Mouse (Mus musculus) midbrain, postnatal 0 days (tissue): ENCODE data around the gene Cfap299. TPM values are rescaled to one million over a fixed set of nuclear protein-coding genes. Genes with fewer than 3 reads are reported as not detected.

Experiments used
- ATAC-seq: fragments of 200-750 bp; cut with Nextera tagmentation; 2 replicates; pipeline ENCODE4 v1.8.0; 2017; ENCODE audit warnings: moderate number of reproducible peaks, mild to moderate bottlenecking, moderate TSS enrichment, moderate library complexity; ENCODE audit not compliant: low FRiP score
- DNase-seq: peaks from one replicate; pipeline ENCODE4 v3.0.0-alpha.2; 2015; ENCODE audit warnings: low spot score
- H3K27ac ChIP-seq: fragments of 300-500 bp; sonication (generic); 2 replicates; pipeline ENCODE4 v1.5.1; 2014; ENCODE audit warnings: low read depth, mild to moderate bottlenecking, low read length, mixed read lengths
- H3K27me3 ChIP-seq: fragments of 300-500 bp; sonication (generic); 2 replicates; pipeline ENCODE4 v1.6.1; 2014; ENCODE audit warnings: low read length, control low read depth, mixed read lengths; ENCODE audit not compliant: insufficient read depth
- H3K36me3 ChIP-seq: fragments of 300-500 bp; sonication (generic); 2 replicates; pipeline ENCODE4 v1.6.1; 2014; ENCODE audit warnings: low read length, control low read depth, mixed read lengths; ENCODE audit not compliant: insufficient read depth
- H3K4me1 ChIP-seq: fragments of 300-500 bp; sonication (generic); 2 replicates; pipeline ENCODE4 v1.6.1; 2014; ENCODE audit warnings: mild to moderate bottlenecking, control low read depth, antibody characterized with exemption, low read length, mixed read lengths; ENCODE audit not compliant: insufficient read depth
- H3K4me2 ChIP-seq: fragments of 300-500 bp; sonication (generic); 2 replicates; pipeline ENCODE4 v1.6.1; 2014; ENCODE audit warnings: low read depth, mild to moderate bottlenecking, low read length, mixed read lengths; ENCODE audit not compliant: poor library complexity, severe bottlenecking
- H3K4me3 ChIP-seq: fragments of 300-500 bp; sonication (generic); 2 replicates; pipeline ENCODE4 v1.5.1; 2014; ENCODE audit warnings: low read depth, mild to moderate bottlenecking, low read length, moderate library complexity
- H3K9ac ChIP-seq: fragments of 300-500 bp; sonication (generic); replicated peaks from 2 replicates; pipeline ENCODE4 v1.6.1; 2014; ENCODE audit warnings: mild to moderate bottlenecking, low read length, moderate library complexity, mixed read lengths; ENCODE audit not compliant: poor library complexity, severe bottlenecking
- H3K9me3 ChIP-seq: fragments of 300-500 bp; sonication (generic); 2 replicates; pipeline ENCODE4 v1.6.1; 2016; ENCODE audit warnings: low read length, control low read depth
- CTCF ChIP-seq: IDR thresholded peaks from 2 replicates; pipeline ENCODE4 v1.5.1; 2016; ENCODE audit warnings: antibody characterized with exemption, mild to moderate bottlenecking
- WGBS: fragments of 180-500 bp; shearing (Covaris S2); extraction: QIAGEN DNeasy Blood & Tissue Kit; methylation state at CpG from one replicate; pipeline ENCODE4 v1.1.7; 2014; 5-methylcytosine and 5-hydroxymethylcytosine counted together
- microRNA counts: library from miRNA; unstranded; fragments of <30 nt; microRNA quantifications from one replicate; lab custom pipeline; 2015
- microRNA-seq: library from miRNA; unstranded; fragments of <30 nt; microRNA quantifications from one replicate; pipeline ENCODE4, GENCODE M21; 2016; ENCODE audit warnings: borderline number of aligned reads
- polyA plus RNA-seq: library from polyadenylated mRNA; unstranded; fragments of >200 nt; fragmentation: Nextera tagmentation; extraction: Ambion mirVana; gene quantifications from 2 replicates; pipeline ENCODE4 v1.2.1, GENCODE M21; 2015
- total RNA-seq: library from RNA; depleted of rRNA; stranded (reverse); fragments of >200 nt; gene quantifications from 2 replicates; pipeline ENCODE4 v1.2.3, GENCODE M21; 2014; rRNA removed

Gene Cfap299
- total and polyA plus RNA-seq, 2 experiments from 2014 or later: 1.5 to 3.4 TPM

- ATAC-seq (no peak), DNase-seq (no peak)
- TF ChIP-seq CTCF: no peak
- Histone ChIP-seq H3K4me2 (no peak overlapping the region), H3K9ac (no peak overlapping the region), H3K9me3 (no peaks in the 10 kb centered on the region), H3K27me3 (no peaks in the 10 kb centered on the region), H3K36me3 (no peaks in the 10 kb centered on the region), H3K4me1 (no peaks in the 10 kb centered on the region), H3K27ac (no peak overlapping the region), H3K4me3 (no peak overlapping the region)
- WGBS: 70% methylated on average over 6 of the region's 6 CpGs
These were observed 505.2 kb downstream of the Cfap299 start for GRCm38 (mm10) chr5:98834300-98834699.

- H3K4me2 ChIP-seq: no peak overlapping the region
- H3K4me3 ChIP-seq: no peak overlapping the region
- no peak overlapping the region for H3K27ac ChIP-seq
- 92% methylated on average over 7 of the region's 7 CpGs for WGBS
- DNase-seq (no peak), ATAC-seq (no peak)
- no peaks in the 10 kb centered on the region for H3K36me3 ChIP-seq
- no peak overlapping the region for H3K9ac ChIP-seq
- TF ChIP-seq CTCF: no peak
- no peaks in the 10 kb centered on the region for H3K9me3 ChIP-seq
- H3K27me3 ChIP-seq: no peaks in the 10 kb centered on the region
- H3K4me1 ChIP-seq: no peaks in the 10 kb centered on the region
These were observed 513.7 kb downstream of the Cfap299 start for GRCm38 (mm10) chr5:98842600-98843310.

GRCm38 (mm10) chr5:98844664-98845063, 515.6 kb downstream of the Cfap299 start:
- Histone ChIP-seq H3K4me1 (no peaks in the 10 kb centered on the region), H3K9ac (no peak overlapping the region), H3K9me3 (no peaks in the 10 kb centered on the region), H3K4me2 (no peak overlapping the region), H3K27me3 (no peaks in the 10 kb centered on the region), H3K4me3 (no peak overlapping the region), H3K27ac (no peak overlapping the region), H3K36me3 (no peaks in the 10 kb centered on the region)
- 73% methylated on average over 1 of the region's 1 CpGs for WGBS
- no peak for ATAC-seq
- no peak for DNase-seq
- no peak for TF ChIP-seq CTCF

MicroRNA genes within 50 kb of the gene (microRNA counts, 519-probe panel; counts per million panel counts)
- 528 counts per million, percentile 58 among the panel's probes with 10 or more counts for microRNA mmu-miR-703 (lab: Ali Mortazavi, UCI)

Small RNA genes lying within 50 kb of the gene (microRNA-seq; reads per million reads assigned to microRNA genes)
- gene Mir703: not detected

Other genes starting within 250 kb of the Cfap299 start
- 8.5 and 12.8 TPM in 2 replicates for gene Prdm8, start 162.1 kb upstream of the Cfap299 start, total RNA-seq
- 0.56 and 0.62 TPM in 2 replicates for gene Prdm8, start 162.1 kb upstream of the Cfap299 start, polyA plus RNA-seq
- 1.1 TPM in 2 replicates for gene Fgf5, start 75.1 kb upstream of the Cfap299 start, total RNA-seq
- 0.32 and 0.88 TPM in 2 replicates for gene Fgf5, start 75.1 kb upstream of the Cfap299 start, polyA plus RNA-seq
- gene Gm11111, start 223.4 kb downstream of the Cfap299 start, total RNA-seq: not detected in 2 replicates
- gene Gm11111, start 223.4 kb downstream of the Cfap299 start, polyA plus RNA-seq: not detected in 2 replicates